Mouse (Mus musculus) olfactory bulb, adult 2 months (tissue): Measurements from ENCODE around the gene Pknox2. TPM values are rescaled to one million over a fixed set of nuclear protein-coding genes. Genes with fewer than 3 reads are reported as not detected.
A peak's percentile ranks its signal among the peaks of the same experiment; 100 is the strongest.

ENCODE experiments used
- H3K27ac ChIP-seq: fragments of 200-500 bp; 2 replicates; pipeline ENCODE4 v1.5.1; 2012; ENCODE audit warnings: low read depth, low read length; ENCODE audit not compliant: insufficient read depth
- H3K4me1 ChIP-seq: fragments of 200-500 bp; 2 replicates; pipeline ENCODE4 v1.6.1; 2012; ENCODE audit warnings: low read length; ENCODE audit not compliant: control insufficient read depth, insufficient read depth
- H3K4me3 ChIP-seq: fragments of 200-500 bp; 2 replicates; pipeline ENCODE4 v1.5.1; 2012; ENCODE audit warnings: mild to moderate bottlenecking, low read depth, low read length, moderate library complexity; ENCODE audit not compliant: insufficient read depth
- CTCF ChIP-seq: fragments of 200-500 bp; IDR thresholded peaks from 2 replicates; pipeline ENCODE4 v1.5.1; 2012; ENCODE audit warnings: low read depth, mild to moderate bottlenecking, low read length, moderate library complexity; ENCODE audit not compliant: insufficient read depth
- POLR2A ChIP-seq: fragments of 200-500 bp; IDR thresholded peaks from 2 replicates; pipeline ENCODE4 v1.6.1; 2012; ENCODE audit warnings: mild to moderate bottlenecking, low read depth, low read length, moderate library complexity; ENCODE audit not compliant: insufficient read depth
- WGBS: fragments of 180-500 bp; shearing (Covaris S2); methylation state at CpG from one replicate; pipeline ENCODE4 v1.1.7; 2018; 5-methylcytosine and 5-hydroxymethylcytosine counted together
- polyA plus RNA-seq: library from polyadenylated mRNA; stranded (reverse); fragments of >200 nt; gene quantifications from 2 replicates; pipeline ENCODE4 v1.2.4, GENCODE M21; 2012; ENCODE audit warnings: low replicate concordance; ENCODE audit not compliant: missing spikeins, insufficient read depth, insufficient read length

The Pknox2 gene
- polyA plus RNA-seq, 1 experiment: not detected

- TF ChIP-seq CTCF: no peak
- TF ChIP-seq POLR2A: no peak
- H3K27ac ChIP-seq: no peak overlapping the region
- peaks cover 11% of the 10 kb centered on the region for H3K4me1 ChIP-seq
- H3K4me3 ChIP-seq: no peak overlapping the region
- 86% methylated on average over 3 of the region's 3 CpGs for WGBS
Observed at GRCm38 (mm10) chr9:36963512-36963911, 183.7 kb downstream of the Pknox2 start.

GRCm38 (mm10) chr9:36961874-36962273 lies 185.3 kb downstream of the Pknox2 start:
- 26% methylated on average over 1 of the region's 1 CpGs for WGBS
- Histone ChIP-seq H3K4me3 (no peak overlapping the region), H3K27ac (no peak overlapping the region), H3K4me1 (peaks cover 9% of the 10 kb centered on the region; the same call in 1 of the 2 replicates)
- TF ChIP-seq CTCF: no peak
- no peak for TF ChIP-seq POLR2A

GRCm38 (mm10) chr9:36961153-36961552 lies 186.1 kb downstream of the Pknox2 start:
- Histone ChIP-seq H3K4me1 (peaks cover 9% of the 10 kb centered on the region; the same call in 1 of the 2 replicates), H3K27ac (no peak overlapping the region), H3K4me3 (no peak overlapping the region)
- TF ChIP-seq POLR2A (no peak), CTCF (no peak)
- 66% methylated on average over 5 of the region's 5 CpGs for whole genome bisulfite sequencing

- Histone ChIP-seq H3K4me1 (peaks cover 14% of the 10 kb centered on the region), H3K27ac (no peak overlapping the region), H3K4me3 (no peak overlapping the region)
- 83% methylated on average over 2 of the region's 2 CpGs for WGBS
- TF ChIP-seq CTCF (no peak), POLR2A (no peak)
Observed at GRCm38 (mm10) chr9:36951133-36951484, 196.1 kb downstream of the Pknox2 start.

- H3K27ac ChIP-seq: no peak overlapping the region
- H3K4me3 ChIP-seq: no peak overlapping the region
- H3K4me1 ChIP-seq: peaks cover 15% of the 10 kb centered on the region
- TF ChIP-seq POLR2A (no peak), CTCF (no peak)
- 26% methylated on average over 14 of the region's 14 CpGs for WGBS
Observed at GRCm38 (mm10) chr9:36950271-36951132, 196.7 kb downstream of the Pknox2 start.

GRCm38 (mm10) chr9:36948181-36948580 lies 199.0 kb downstream of the Pknox2 start:
- TF ChIP-seq CTCF: no peak
- TF ChIP-seq POLR2A: no peak
- Histone ChIP-seq H3K27ac (peak overlapping the region; percentile 24; the same call in 1 of the 2 replicates), H3K4me1 (peaks cover 26% of the 10 kb centered on the region), H3K4me3 (no peak overlapping the region)
- 90% methylated on average over 5 of the region's 5 CpGs for whole genome bisulfite sequencing

GRCm38 (mm10) chr9:36947056-36947694 lies 200.0 kb downstream of the Pknox2 start:
- peaks cover 34% of the 10 kb centered on the region for H3K4me1 ChIP-seq
- no peak overlapping the region for H3K27ac ChIP-seq
- H3K4me3 ChIP-seq: no peak overlapping the region
- no peak for TF ChIP-seq CTCF
- no peak for TF ChIP-seq POLR2A
- 85% methylated on average over 5 of the region's 5 CpGs for WGBS

- Histone ChIP-seq H3K4me1 (peaks cover 25% of the 10 kb centered on the region), H3K27ac (peak overlapping the region; percentile 94), H3K4me3 (no peak overlapping the region)
- TF ChIP-seq CTCF (no peak), POLR2A (no peak)
- 29% methylated on average over 7 of the region's 7 CpGs for WGBS
Observed at GRCm38 (mm10) chr9:36944843-36945242, 202.4 kb downstream of the Pknox2 start.

GRCm38 (mm10) chr9:36942561-36942960 lies 204.6 kb downstream of the Pknox2 start:
- H3K4me3 ChIP-seq: no peak overlapping the region
- no peak overlapping the region for H3K27ac ChIP-seq
- TF ChIP-seq POLR2A (no peak), CTCF (no peak)
- WGBS: 71% methylated on average over 2 of the region's 2 CpGs
- H3K4me1 ChIP-seq: peaks cover 24% of the 10 kb centered on the region
